Mouse (Mus musculus) forebrain, postnatal 0 days (tissue): ENCODE measurements around the gene Cmtm7. TPM values are rescaled to one million over a fixed set of nuclear protein-coding genes. Genes with fewer than 3 reads are reported as not detected.

Source experiments
- ATAC-seq: fragments of 200-750 bp; cut with Nextera tagmentation; 2 replicates; pipeline ENCODE4 v1.8.0; 2017; ENCODE audit warnings: mild to moderate bottlenecking, moderate library complexity
- DNase-seq: peaks from one replicate; pipeline ENCODE4 v3.0.0-alpha.2; 2015
- H3K27ac ChIP-seq: fragments of 300-500 bp; sonication (generic); 2 replicates; pipeline ENCODE4 v1.5.1; 2014; ENCODE audit warnings: low read depth, mild to moderate bottlenecking, antibody characterized with exemption, low read length, moderate library complexity, mixed read lengths
- H3K27me3 ChIP-seq: fragments of 300-500 bp; sonication (generic); 2 replicates; pipeline ENCODE4 v1.6.1; 2014; ENCODE audit warnings: mild to moderate bottlenecking, low read length, mixed read lengths; ENCODE audit not compliant: insufficient read depth
- H3K36me3 ChIP-seq: fragments of 300-500 bp; sonication (generic); 2 replicates; pipeline ENCODE4 v1.6.1; 2014; ENCODE audit warnings: mild to moderate bottlenecking, moderate library complexity; ENCODE audit not compliant: insufficient read depth
- H3K4me1 ChIP-seq: fragments of 300-500 bp; sonication (generic); 2 replicates; pipeline ENCODE4 v1.6.1; 2014; ENCODE audit warnings: antibody characterized with exemption; ENCODE audit not compliant: insufficient read depth
- H3K4me2 ChIP-seq: fragments of 300-500 bp; sonication (generic); 2 replicates; pipeline ENCODE4 v1.6.1; 2014; ENCODE audit warnings: low read depth, mild to moderate bottlenecking, moderate library complexity
- H3K4me3 ChIP-seq: fragments of 300-500 bp; sonication (generic); 2 replicates; pipeline ENCODE4 v1.5.1; 2014; ENCODE audit warnings: low read depth, low read length, mixed read lengths
- H3K9ac ChIP-seq: fragments of 300-500 bp; sonication (generic); 2 replicates; pipeline ENCODE4 v1.6.1; 2014; ENCODE audit warnings: mild to moderate bottlenecking
- H3K9me3 ChIP-seq: fragments of 300-500 bp; sonication (generic); 2 replicates; pipeline ENCODE4 v1.6.1; 2016; ENCODE audit warnings: low read length
- CTCF ChIP-seq: sonication (generic); IDR thresholded peaks from 2 replicates; pipeline ENCODE4 v1.5.1; 2016; ENCODE audit warnings: antibody characterized with exemption, control low read depth, low read depth
- WGBS: fragments of 180-500 bp; shearing (Covaris S2); extraction: QIAGEN DNeasy Blood & Tissue Kit; methylation state at CpG from one replicate; pipeline ENCODE4 v1.1.7; 2014; 5-methylcytosine and 5-hydroxymethylcytosine counted together
- polyA plus RNA-seq: library from polyadenylated mRNA; unstranded; fragments of >200 nt; fragmentation: Nextera tagmentation; extraction: Ambion mirVana; gene quantifications from 2 replicates; pipeline ENCODE4 v1.2.1, GENCODE M21; 2015
- total RNA-seq: library from RNA; depleted of rRNA; stranded (reverse); fragments of >200 nt; gene quantifications from 2 replicates; pipeline ENCODE4 v1.2.3, GENCODE M21; 2014

Cmtm7 gene
- total and polyA plus RNA-seq, 2 experiments from 2014 or later = 6.0 to 9.5 TPM

- Histone ChIP-seq H3K36me3 (no peaks in the 10 kb centered on the region), H3K4me1 (no peaks in the 10 kb centered on the region), H3K27me3 (no peaks in the 10 kb centered on the region), H3K4me3 (no peak overlapping the region), H3K4me2 (no peak overlapping the region), H3K9me3 (no peaks in the 10 kb centered on the region), H3K27ac (no peak overlapping the region), H3K9ac (no peak overlapping the region)
- DNase-seq = no peak
- WGBS = 70% methylated on average over 10 of the region's 10 CpGs
- ATAC-seq = no peak
- TF ChIP-seq CTCF = no peak
Measured at GRCm38 (mm10) chr9:114768066-114768465, 13.6 kb downstream of the Cmtm7 start.

GRCm38 (mm10) chr9:114767507-114767906, 14.1 kb downstream of the Cmtm7 start:
- no peak for ATAC-seq
- DNase-seq = no peak
- Histone ChIP-seq H3K27ac (no peak overlapping the region), H3K4me2 (no peak overlapping the region), H3K27me3 (no peaks in the 10 kb centered on the region), H3K9ac (no peak overlapping the region), H3K9me3 (no peaks in the 10 kb centered on the region), H3K4me3 (no peak overlapping the region), H3K36me3 (no peaks in the 10 kb centered on the region), H3K4me1 (no peaks in the 10 kb centered on the region)
- WGBS = 84% methylated on average over 2 of the region's 2 CpGs
- no peak for TF ChIP-seq CTCF

GRCm38 (mm10) chr9:114767030-114767429, 14.6 kb downstream of the Cmtm7 start:
- Histone ChIP-seq H3K4me2 (no peak overlapping the region), H3K27me3 (no peaks in the 10 kb centered on the region), H3K9me3 (no peaks in the 10 kb centered on the region), H3K4me3 (no peak overlapping the region), H3K36me3 (no peaks in the 10 kb centered on the region), H3K27ac (no peak overlapping the region), H3K9ac (no peak overlapping the region), H3K4me1 (no peaks in the 10 kb centered on the region)
- ATAC-seq (peak; percentile 92), DNase-seq (peak; percentile 78)
- TF ChIP-seq CTCF = no peak
- whole genome bisulfite sequencing = 25% methylated on average over 13 of the region's 13 CpGs

GRCm38 (mm10) chr9:114763341-114763740, 18.3 kb downstream of the Cmtm7 start:
- ATAC-seq = no peak

GRCm38 (mm10) chr9:114761848-114762247, 19.8 kb downstream of the Cmtm7 start:
- H3K36me3 ChIP-seq = no peaks in the 10 kb centered on the region
- WGBS = 81% methylated on average over 11 of the region's 11 CpGs
- no peak overlapping the region for H3K27ac ChIP-seq
- DNase-seq (no peak), ATAC-seq (no peak)
- H3K9ac ChIP-seq = no peak overlapping the region
- TF ChIP-seq CTCF = no peak
- no peaks in the 10 kb centered on the region for H3K27me3 ChIP-seq
- no peaks in the 10 kb centered on the region for H3K9me3 ChIP-seq
- no peaks in the 10 kb centered on the region for H3K4me1 ChIP-seq
- H3K4me2 ChIP-seq = no peak overlapping the region
- no peak overlapping the region for H3K4me3 ChIP-seq

More at GRCm38 (mm10) chr9:114763341-114763740, 18.3 kb downstream of the Cmtm7 start:
- Histone ChIP-seq H3K4me1 (no peaks in the 10 kb centered on the region), H3K4me3 (no peak overlapping the region), H3K9ac (no peak overlapping the region), H3K27ac (no peak overlapping the region), H3K4me2 (no peak overlapping the region), H3K9me3 (no peaks in the 10 kb centered on the region), H3K27me3 (no peaks in the 10 kb centered on the region), H3K36me3 (no peaks in the 10 kb centered on the region)
- no peak for DNase-seq
- peak; percentile 64 for TF ChIP-seq CTCF
- WGBS = 61% methylated on average over 13 of the region's 13 CpGs

- Histone ChIP-seq H3K4me2 (no peak overlapping the region), H3K4me1 (no peaks in the 10 kb centered on the region), H3K27ac (no peak overlapping the region), H3K27me3 (no peaks in the 10 kb centered on the region), H3K9me3 (no peaks in the 10 kb centered on the region), H3K36me3 (no peaks in the 10 kb centered on the region), H3K9ac (no peak overlapping the region), H3K4me3 (no peak overlapping the region)
- TF ChIP-seq CTCF = no peak
- 77% methylated on average over 5 of the region's 5 CpGs for WGBS
- no peak for DNase-seq
- no peak for ATAC-seq
Measured at GRCm38 (mm10) chr9:114760353-114760752, 21.3 kb downstream of the Cmtm7 start.

- WGBS = 48% methylated on average over 4 of the region's 4 CpGs
- ATAC-seq (no peak), DNase-seq (no peak)
- H3K4me3 ChIP-seq = no peak overlapping the region
- no peak for TF ChIP-seq CTCF
- H3K27ac ChIP-seq = no peak overlapping the region
- no peaks in the 10 kb centered on the region for H3K9me3 ChIP-seq
- no peak overlapping the region for H3K9ac ChIP-seq
- no peaks in the 10 kb centered on the region for H3K27me3 ChIP-seq
- H3K4me1 ChIP-seq = no peaks in the 10 kb centered on the region
- no peaks in the 10 kb centered on the region for H3K36me3 ChIP-seq
- no peak overlapping the region for H3K4me2 ChIP-seq
Measured at GRCm38 (mm10) chr9:114759886-114760285, 21.8 kb downstream of the Cmtm7 start.

GRCm38 (mm10) chr9:114758801-114759200, 22.9 kb downstream of the Cmtm7 start:
- Histone ChIP-seq H3K36me3 (no peaks in the 10 kb centered on the region), H3K27ac (no peak overlapping the region), H3K4me3 (no peak overlapping the region), H3K4me1 (no peaks in the 10 kb centered on the region), H3K9me3 (no peaks in the 10 kb centered on the region), H3K27me3 (no peaks in the 10 kb centered on the region), H3K4me2 (no peak overlapping the region), H3K9ac (no peak overlapping the region)
- DNase-seq (no peak), ATAC-seq (no peak)
- no peak for TF ChIP-seq CTCF
- WGBS = 89% methylated on average over 5 of the region's 5 CpGs
